Mouse (Mus musculus) liver, adult (tissue): ENCODE measurements around the gene Prkcz.

Source experiments
- GATA4 ChIP-seq: IDR thresholded peaks from 2 replicates; pipeline ENCODE4 v1.6.1; 2014; ENCODE audit warnings: mild to moderate bottlenecking, low read length; ENCODE audit not compliant: insufficient replicate concordance

The Prkcz gene

DNA sequence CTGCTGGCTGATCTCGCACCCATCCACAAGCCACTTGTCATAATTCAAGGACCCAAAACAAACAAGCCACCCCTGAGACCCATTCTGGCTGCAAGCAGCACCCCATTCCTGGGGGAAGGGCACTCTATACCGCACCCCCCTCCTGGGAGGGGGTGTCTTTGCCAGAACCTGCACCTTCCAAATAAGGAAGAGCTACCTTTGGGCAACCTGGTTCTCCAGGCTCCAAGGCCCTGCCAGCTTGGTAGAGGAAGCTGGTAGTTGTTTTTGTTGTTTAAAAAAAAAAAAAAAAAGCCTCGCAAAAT, 16.9 kb downstream of the Prkcz start:
- TF ChIP-seq GATA4: no peak

DNA sequence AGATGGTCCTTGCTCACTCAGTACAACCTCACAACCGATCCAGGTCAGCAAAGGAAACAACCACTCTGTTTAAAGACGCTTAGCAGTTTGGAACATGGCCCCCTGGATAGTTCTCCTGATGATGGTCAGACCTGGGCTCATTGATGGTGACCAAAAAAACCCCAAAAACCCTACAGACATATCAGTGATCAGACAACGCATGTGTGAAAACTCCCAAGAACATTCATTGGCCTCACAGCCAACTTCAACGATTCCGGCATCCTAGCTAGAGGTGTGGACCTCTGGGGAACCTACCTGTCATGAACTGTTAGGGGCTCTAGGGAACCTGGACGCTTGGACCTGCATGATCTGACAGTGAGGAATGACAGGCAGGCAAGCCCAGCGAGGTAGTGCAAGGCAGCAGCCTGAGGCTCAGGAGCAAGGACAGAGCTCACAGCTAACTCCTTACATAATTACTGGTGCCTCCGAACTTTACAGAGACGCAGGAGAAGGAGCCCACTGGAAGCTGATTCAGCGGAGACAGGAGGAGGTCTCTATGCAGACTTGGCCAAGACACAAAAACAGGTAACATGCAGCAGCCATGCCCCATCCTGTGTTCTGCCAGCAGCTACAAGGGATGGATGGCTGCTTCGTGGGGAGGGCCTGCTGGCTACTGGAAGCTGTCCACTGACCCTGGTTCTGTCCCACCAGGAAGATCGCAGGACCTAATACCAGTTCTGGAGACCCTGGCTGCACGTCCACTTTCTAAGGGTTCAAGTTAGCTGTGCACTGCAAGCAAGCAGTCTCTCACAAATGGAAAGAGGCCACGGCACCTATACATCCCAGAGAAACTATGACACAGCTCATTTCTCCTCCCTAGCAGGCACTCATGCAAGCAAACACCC, 17.5 kb downstream of the Prkcz start:
- no peak for TF ChIP-seq GATA4

DNA sequence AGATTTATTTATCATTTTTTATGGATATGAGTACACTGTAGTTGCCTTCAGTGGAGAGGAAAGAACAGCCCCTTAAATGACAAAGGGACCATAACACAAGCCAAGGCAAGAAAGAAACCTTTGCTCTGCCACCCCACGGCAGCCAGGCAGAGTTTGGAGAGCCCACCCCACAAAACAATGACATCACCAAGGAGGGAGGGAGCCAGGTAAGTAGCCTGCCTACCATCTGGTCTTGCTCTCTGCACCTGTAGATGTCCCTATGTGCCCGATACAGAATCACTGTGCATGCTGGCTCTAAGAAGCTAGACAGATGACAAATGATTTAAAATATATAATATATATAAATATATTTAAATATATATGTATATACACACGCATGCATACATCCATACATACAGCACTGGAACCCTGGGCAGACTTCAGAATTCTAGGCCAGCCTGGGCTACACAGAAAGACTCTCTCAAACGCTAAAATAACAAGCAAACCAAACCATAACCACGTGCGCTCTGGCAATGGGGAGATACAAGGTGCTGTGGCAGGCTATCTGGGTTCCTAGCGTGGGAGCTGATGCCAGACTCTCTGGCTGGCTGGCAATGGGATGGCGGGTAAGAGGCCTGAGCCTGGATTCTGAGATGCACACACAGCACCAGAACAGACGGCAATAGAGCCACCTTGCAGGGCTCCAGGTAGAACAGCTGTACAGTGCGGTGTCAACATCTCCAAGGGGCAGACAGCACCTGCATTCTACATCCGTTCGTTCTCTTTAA, 24.7 kb downstream of the Prkcz start:
- TF ChIP-seq GATA4: no peak

DNA sequence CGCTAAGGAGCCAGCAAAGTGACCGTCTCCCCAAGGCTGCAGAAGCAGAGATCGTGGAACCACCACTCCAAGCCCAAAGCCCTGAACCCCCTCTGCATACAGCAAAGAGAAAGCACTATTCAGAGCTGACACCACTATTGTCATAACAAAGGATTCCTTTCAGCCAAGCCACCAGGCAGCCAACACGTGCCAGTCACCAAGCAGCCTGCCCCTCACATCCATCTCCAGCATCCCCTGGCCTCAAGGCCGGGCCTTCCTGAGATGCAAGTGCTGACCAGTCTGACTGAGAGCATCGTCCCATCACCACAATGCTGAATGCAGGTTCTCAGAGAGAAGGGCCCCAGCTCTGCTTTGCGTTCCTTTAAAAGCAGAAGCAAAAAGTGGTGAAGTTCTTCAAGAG, 28.9 kb downstream of the Prkcz start:
- TF ChIP-seq GATA4: no peak

DNA sequence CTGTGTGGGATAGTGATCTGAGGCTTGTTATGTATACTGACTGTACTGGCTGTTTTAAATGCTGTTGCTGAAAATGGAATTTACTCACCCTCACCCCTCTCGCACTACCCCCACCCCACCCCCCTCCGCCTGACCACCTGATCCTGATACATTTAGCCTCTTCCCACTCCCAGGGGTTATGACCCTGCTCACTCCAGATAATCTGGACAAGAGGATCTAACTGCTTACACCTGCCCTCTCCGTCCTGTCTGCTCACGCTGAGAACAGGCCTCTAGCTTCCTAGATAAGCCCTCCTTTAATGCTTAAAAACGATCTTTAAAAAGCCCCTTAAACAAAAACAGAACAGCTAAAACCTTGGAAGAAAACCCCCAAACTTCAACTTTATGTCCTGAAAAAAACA, 35.4 kb downstream of the Prkcz start:
- no peak for TF ChIP-seq GATA4

DNA sequence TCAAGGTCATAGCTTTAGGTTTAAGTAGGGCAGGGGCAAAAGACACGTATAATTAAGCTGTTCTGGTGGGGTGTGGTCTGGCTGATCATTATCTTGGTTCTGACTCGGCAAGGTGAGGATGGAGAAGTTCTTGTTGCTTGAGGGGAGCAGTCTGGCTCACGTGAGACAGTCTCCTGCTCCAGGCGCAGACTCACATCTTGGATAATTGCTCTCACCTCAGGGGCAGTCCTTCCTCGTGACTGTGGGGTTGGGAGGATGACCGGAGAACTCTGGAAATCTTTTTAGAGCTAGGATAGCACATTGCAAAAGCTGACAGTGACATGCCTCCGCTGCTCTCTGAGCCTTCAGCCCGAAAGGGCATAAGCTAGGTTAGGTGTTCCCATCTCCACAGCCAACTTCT, 36.6 kb downstream of the Prkcz start:
- no peak for TF ChIP-seq GATA4

DNA sequence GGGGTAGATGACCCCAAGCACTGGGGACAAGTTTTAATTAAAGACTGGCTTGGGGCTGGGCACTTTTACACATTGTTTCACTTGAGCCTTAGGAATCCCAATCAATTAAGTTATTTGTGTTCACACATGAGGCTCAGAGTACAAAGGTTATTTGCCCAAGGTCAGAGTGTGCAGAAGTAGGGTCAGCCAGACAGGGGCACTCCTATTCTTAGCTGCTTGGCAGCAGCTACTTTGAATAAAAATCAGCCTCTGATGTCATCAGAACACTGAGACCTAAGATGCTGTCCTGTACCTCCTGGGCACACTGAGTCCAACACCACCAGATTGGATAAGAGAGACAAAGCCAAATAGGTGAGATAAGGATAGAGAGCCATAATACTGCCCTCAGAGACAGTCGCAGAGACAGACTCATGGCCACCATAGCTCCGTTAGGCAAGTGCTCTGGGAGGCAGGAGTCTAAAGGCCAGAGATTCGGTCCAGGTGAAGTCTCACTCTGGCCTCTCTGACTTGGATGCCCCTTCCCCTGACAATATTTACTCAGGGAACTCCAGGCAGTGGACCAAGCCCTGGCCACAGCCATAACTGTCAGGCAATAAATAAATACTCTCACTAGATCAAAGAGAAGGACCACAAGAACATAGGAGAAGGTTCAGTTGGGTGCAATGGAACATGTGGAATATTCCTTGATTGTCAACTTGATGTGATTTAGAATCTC, 37.9 kb downstream of the Prkcz start:
- 0 out of 2 replicates have a peak, but pooled peaks have one; percentile 7 for TF ChIP-seq GATA4

DNA sequence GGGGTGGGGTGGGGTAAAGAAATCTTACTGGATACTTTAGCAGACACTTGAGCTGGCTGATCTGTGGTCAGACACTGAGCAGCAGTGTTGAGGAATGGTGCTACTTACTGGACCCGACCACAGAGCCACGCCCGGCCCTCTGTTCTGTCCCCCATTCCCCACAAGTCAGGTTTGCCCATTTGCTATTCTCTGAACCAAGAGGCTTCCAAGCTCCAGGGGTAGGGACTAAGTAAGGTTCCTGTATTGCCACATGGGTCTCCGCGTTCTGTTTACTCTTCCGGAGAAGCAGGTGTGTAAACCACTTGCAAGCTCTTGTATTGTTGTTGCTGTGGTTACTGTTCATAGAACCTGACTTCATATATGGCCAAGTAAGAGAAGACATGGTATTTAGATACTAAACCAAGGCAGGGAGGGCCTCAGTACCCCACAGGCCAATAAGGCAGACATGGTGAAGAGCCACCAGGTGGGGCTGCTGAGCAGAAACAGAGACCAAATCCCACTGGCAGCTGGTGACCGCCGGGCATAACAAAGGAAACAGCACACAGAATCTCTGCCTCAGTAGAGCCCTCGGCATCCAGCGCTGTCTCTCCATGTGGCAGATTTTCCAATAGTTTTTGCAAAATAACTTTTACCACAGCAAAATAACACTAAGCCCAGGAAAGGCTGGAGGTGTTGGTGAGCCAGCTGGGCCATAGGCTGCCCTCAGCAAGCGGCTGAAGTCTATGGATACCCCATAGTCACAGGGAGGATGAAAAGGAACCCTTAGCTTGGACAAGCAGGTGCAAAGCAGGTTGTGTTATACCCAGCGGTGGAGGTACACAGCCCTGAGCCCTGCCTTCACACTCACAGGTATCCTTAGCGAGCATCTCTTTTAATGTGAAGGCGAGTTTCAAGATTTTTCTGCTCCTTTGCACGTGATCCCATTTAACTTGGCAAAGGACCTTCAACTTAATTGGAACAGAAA, 40.6 kb downstream of the Prkcz start:
- no peak for TF ChIP-seq GATA4

DNA sequence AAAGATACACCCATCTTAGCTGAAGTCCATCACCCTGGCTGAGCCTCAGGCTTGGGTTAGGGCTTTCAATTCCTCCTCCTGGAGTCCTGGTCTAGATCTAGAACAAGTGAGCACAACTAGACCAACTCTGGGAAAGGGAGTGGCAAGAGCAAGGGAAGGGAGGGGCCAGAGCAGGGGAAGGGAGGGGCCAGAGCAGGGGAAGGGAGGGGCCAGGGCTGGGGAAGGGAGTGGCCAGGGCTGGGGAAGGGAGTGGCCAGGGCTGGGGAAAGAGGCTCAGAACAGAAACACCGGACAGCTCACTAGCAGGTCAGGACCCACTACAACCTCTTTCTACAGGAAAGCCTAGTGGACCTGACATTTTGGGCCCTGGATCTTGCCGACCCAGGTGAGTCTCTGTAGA, 42.9 kb downstream of the Prkcz start:
- no peak for TF ChIP-seq GATA4

DNA sequence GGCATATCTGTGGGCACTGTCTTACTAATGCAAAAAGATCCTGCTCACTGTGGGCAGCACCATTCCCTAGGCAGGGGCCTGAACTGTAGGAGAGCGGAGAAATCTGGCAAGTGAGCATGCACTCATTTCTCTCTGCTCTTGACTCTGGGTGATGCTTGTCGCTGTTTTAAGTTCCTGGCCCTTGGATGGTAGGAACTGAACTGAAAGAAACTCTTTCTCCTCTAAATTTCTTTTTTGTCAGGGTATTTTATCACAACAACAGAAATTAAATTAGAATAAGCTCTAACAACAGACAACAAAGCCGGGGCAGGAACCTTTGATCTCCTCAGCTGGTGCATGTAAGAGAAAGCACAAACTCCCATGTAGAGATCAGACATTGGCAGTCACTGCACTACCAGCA, 46.1 kb downstream of the Prkcz start:
- TF ChIP-seq GATA4: no peak

DNA sequence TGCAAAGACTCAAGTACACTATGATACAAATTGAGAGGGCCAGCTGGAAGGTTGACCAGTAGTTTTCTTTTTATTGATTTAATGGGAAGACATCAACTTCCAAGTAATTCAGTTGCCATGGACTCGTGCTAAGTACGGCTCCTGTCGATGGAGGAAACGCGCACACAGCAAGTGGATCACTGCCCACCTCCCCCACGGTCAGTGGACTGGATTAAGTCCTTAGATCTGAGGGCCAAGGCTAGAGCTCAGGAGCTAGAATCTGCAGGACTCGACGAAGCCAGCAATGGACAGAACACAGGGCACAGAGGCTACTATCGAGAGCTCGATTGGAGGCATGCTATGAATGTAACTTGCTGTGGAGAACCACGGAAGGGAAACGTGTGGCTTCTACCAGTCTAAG, 52.5 kb downstream of the Prkcz start:
- TF ChIP-seq GATA4: no peak

DNA sequence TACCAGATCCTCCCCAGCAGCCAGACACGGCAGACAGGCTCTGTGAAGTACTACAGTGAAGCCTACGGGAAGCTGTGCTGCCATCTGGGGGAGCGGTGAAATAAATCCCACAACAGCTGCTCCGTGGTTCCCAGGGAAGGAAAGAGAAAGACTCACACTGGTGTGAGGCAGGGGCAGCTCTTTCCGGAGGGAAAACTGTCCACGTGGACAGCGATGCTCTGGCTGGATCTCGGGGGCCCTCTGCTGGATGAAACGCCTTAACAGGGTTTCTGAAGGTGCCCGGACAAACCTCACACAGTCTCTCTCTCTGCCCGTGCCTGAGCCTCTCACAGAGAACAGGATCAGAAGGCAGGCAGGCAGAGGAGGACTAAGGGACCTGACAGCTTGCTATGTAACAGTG, 53.1 kb downstream of the Prkcz start:
- no peak for TF ChIP-seq GATA4

DNA sequence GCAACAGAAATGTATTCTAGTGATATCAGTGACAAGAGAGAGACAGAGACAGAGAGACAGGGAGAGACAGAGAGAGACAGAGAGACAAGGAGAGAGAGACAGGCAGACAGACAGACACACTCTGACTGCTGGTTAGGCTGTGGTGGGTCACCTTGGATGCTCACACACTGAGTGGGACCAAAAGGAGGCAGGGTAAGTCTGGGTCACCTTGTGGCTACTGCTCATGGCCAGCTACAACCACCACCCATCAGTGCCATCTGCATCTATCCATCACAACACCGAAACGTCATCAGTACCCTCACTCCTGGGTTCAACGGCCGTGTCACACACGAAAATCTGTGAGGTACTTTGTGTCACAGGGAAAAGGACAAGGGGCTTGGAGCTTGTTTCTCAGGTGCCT, 53.6 kb downstream of the Prkcz start:
- TF ChIP-seq GATA4: no peak

DNA sequence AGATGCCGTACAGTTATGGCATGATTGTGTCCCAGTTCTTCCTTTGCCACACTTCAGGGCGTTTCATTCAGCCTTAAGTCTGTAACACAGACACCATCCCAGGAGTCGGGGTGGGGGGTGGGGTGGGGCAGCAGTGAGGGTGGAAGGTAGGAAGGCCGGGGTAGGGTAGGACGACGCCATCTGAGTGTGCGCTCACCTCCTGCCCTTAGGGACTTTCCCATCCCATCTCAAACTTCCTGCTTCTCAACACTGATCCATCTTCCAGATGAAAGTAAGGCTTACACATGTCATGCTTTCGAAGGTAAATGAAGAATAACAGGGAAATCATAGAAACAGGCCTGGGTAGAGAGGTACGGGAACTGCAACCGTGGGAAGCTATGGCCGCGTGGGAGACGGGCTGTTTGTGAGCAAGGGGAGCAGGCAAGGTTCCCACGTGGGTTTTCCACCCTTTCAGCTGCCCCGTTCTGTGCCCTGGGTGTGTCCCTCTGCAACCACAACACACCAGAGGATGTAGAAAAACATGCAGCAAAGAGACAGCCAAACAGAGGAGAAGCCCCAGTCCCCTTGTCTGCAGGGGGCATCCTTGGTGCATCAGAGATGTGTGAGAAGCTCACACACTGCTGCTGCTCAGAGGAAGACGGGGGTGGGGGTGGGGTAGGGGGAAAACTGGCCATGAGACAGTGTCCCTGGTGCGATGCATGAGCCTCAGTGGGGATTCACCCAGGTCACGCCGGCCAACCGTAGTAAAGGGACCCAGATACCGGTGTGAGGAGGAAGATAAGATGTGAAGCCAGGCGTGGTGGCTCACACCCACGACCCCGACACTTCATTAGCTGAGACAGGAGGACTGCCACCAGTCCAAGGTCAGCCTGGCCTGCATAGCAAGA, 54.6 kb downstream of the Prkcz start:
- no peak for TF ChIP-seq GATA4
